8 mouse cellular contexts compared by ENCODE assay signal in the genomic region with DNA sequence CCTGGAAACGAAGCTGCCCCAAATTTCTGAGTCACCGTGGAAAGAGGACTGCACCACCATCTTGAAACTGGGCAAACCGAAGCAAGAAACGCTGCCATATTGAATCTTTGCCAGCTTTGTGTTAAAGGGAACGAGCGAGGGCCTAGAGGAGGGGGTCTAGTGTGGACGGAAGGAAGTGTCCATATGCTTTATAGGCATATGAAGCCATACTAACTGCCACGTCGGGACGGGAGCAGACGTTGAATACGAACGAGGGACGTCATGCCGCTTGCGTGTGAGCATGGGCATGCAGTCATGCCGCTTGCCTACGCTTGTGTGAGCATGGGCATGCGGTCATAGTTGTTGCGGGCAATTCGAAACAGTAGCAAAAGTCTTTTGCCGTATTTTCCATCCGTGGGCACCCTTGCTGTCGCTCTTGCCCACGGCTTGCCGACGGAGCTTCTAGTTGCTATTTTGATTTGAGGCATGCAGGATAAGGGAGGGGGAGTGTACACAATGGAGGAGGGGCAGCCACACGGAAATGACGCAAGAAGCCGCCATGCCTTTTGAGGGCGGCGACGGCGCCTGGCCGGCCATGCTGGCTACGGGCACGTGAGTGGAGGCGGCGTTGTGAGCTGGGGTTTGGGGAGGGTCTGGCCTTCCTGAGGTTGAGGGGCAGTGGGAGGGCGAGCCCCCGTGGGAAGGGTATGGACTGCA. TPM values are rescaled to one million over a fixed set of nuclear protein-coding genes. Genes with fewer than 3 reads are reported as not detected.
DNase-seq lines count a peak whose midpoint lies in the region; ATAC-seq and TF ChIP-seq lines count a peak whose summit lies in the region.

No protein-coding gene starts in this region.

- TF ChIP-seq CTCF in bone marrow macrophage, adult 2 months (IDR thresholded peaks at IDR 0.05; ENCODE audit: low read depth, low read length): no peak
- TF ChIP-seq CTCF in embryonic fibroblast, embryonic 13.5 days (IDR thresholded peaks at IDR 0.05; ENCODE audit: borderline replicate concordance, insufficient read depth, low read length): no peak

- under 1% methylated on average over 41 of the region's 41 CpGs for WGBS in kidney, embryonic 14.5 days

- peak overlapping the region; percentile 65 for H3K4me3 ChIP-seq in bone marrow macrophage, adult 2 months (ENCODE audit: insufficient read depth, low read length)
- peak overlapping the region; percentile 60 for H3K4me3 ChIP-seq in embryonic fibroblast, embryonic 13.5 days (ENCODE audit: insufficient read depth, low read length)
- H3K4me3 ChIP-seq in kidney, embryonic 14.5 days (ENCODE audit: low read length): peak overlapping the region; percentile 70

- H3K4me2 ChIP-seq in kidney, embryonic 14.5 days (replicated peaks; ENCODE audit: low read depth, low read length): peak overlapping the region; percentile 53

- H3K4me1 ChIP-seq in bone marrow macrophage, adult 2 months (ENCODE audit: control insufficient read depth, insufficient read depth, low read length): peaks cover 20% of the 10 kb centered on the region
- H3K4me1 ChIP-seq in embryonic fibroblast, embryonic 13.5 days (ENCODE audit: control insufficient read depth, insufficient read depth, low read length): peaks cover 17% of the 10 kb centered on the region
- H3K4me1 ChIP-seq in kidney, embryonic 14.5 days (ENCODE audit: control insufficient read depth, insufficient read depth, low read length): peaks cover 17% of the 10 kb centered on the region

- DNase-seq in 416B (ENCODE audit: low read depth) (peak; percentile 99), liver (peak; percentile 91)
- peak; percentile 89 to 94 for DNase-seq in heart, adult 9 months (ENCODE audit: low spot score in 2 of 2)
- DNase-seq in spleen, postnatal 4 days (ENCODE audit: low spot score in 2 of 2): peak; percentile 86 to 92

- TF ChIP-seq POLR2A in bone marrow macrophage, adult 2 months (IDR thresholded peaks at IDR 0.05; ENCODE audit: borderline replicate concordance, low read depth, low read length): no peak
- TF ChIP-seq POLR2A in embryonic fibroblast, embryonic 13.5 days (IDR thresholded peaks at IDR 0.05; ENCODE audit: low read depth, low read length): peak; percentile 76

- ATAC-seq in kidney, embryonic 14.5 days (ENCODE audit: low FRiP score, low TSS enrichment): peak; percentile 68
- peak; percentile 25 for ATAC-seq in monocyte, adult 5-6 weeks (replicated peaks; ENCODE audit: insufficient number of reproducible peaks, low FRiP score, low TSS enrichment, poor library complexity, severe bottlenecking)

- peaks cover 39% of the 10 kb centered on the region for H3K36me3 ChIP-seq in kidney, embryonic 14.5 days (ENCODE audit: control insufficient read depth, insufficient read depth, low read length)

- no peaks in the 10 kb centered on the region for H3K27me3 ChIP-seq in kidney, embryonic 14.5 days (ENCODE audit: control insufficient read depth, insufficient read depth, low read length)

- peak overlapping the region; percentile 80 for H3K9ac ChIP-seq in kidney, embryonic 14.5 days (ENCODE audit: low read depth, low read length)

- H3K9me3 ChIP-seq in kidney, embryonic 14.5 days (ENCODE audit: control insufficient read depth, low read length): no peaks in the 10 kb centered on the region

- peak overlapping the region; percentile 96 for H3K27ac ChIP-seq in bone marrow macrophage, adult 2 months (ENCODE audit: insufficient read depth, low read depth, low read length)
- H3K27ac ChIP-seq in embryonic fibroblast, embryonic 13.5 days (ENCODE audit: insufficient read depth, low read length): peak overlapping the region; percentile 92
- H3K27ac ChIP-seq in kidney, embryonic 14.5 days (ENCODE audit: low read depth, low read length): peak overlapping the region; percentile 97

RNA-seq across cellular contexts. Expression of gene Tbc1d17, which starts 0.7 kb away (rescaled TPM):
- 69.5 and 76.1 TPM in 2 replicates for polyA plus RNA-seq in bone marrow macrophage, adult 2 months (2012; ENCODE audit: insufficient read depth, insufficient read length, missing spikeins)
- 26.9 and 33.8 TPM in 2 replicates for polyA plus RNA-seq in embryonic fibroblast, embryonic 13.5 days (2011; ENCODE audit: insufficient read length, low read depth, missing spikeins)
- 57.0 and 65.3 TPM in 2 replicates for polyA plus RNA-seq in kidney, embryonic 14.5 days (2014; fragmentation: Nextera tagmentation; extraction: Ambion mirVana)
- 33.8 to 69.8 TPM (median 57.7 TPM) in 3 replicates for total RNA-seq in monocyte, adult 5-6 weeks (2017)

RNA-seq across cellular contexts. Expression of gene Akt1s1, which starts 0.8 kb away (rescaled TPM):
- 36.9 and 45.3 TPM in 2 replicates for polyA plus RNA-seq in bone marrow macrophage, adult 2 months (2012; ENCODE audit: insufficient read depth, insufficient read length, missing spikeins)
- 80.0 and 84.2 TPM in 2 replicates for polyA plus RNA-seq in embryonic fibroblast, embryonic 13.5 days (2011; ENCODE audit: insufficient read length, low read depth, missing spikeins)
- polyA plus RNA-seq in kidney, embryonic 14.5 days (2014; fragmentation: Nextera tagmentation; extraction: Ambion mirVana): 51.4 and 86.5 TPM in 2 replicates
- total RNA-seq in monocyte, adult 5-6 weeks (2017): 11.6 to 33.0 TPM (median 13.0 TPM) in 3 replicates

RNA-seq across cellular contexts. Expression of gene Pnkp, which starts 7.4 kb away (rescaled TPM):
- polyA plus RNA-seq in bone marrow macrophage, adult 2 months (2012; ENCODE audit: insufficient read depth, insufficient read length, missing spikeins): 31.2 and 48.7 TPM in 2 replicates
- polyA plus RNA-seq in embryonic fibroblast, embryonic 13.5 days (2011; ENCODE audit: insufficient read length, low read depth, missing spikeins): 24.7 and 30.6 TPM in 2 replicates
- polyA plus RNA-seq in kidney, embryonic 14.5 days (2014; fragmentation: Nextera tagmentation; extraction: Ambion mirVana): 27.0 and 30.4 TPM in 2 replicates
- 68.9 to 89.5 TPM (median 71.5 TPM) in 3 replicates for total RNA-seq in monocyte, adult 5-6 weeks (2017)

RNA-seq across cellular contexts. Expression of gene Ptov1, which starts 20.0 kb away (rescaled TPM):
- 90.1 and 105 TPM in 2 replicates for polyA plus RNA-seq in bone marrow macrophage, adult 2 months (2012; ENCODE audit: insufficient read depth, insufficient read length, missing spikeins)
- polyA plus RNA-seq in embryonic fibroblast, embryonic 13.5 days (2011; ENCODE audit: insufficient read length, low read depth, missing spikeins): 144 and 160 TPM in 2 replicates
- polyA plus RNA-seq in kidney, embryonic 14.5 days (2014; fragmentation: Nextera tagmentation; extraction: Ambion mirVana): 441 and 501 TPM in 2 replicates
- total RNA-seq in monocyte, adult 5-6 weeks (2017): 7.2 to 11.9 TPM (median 7.4 TPM) in 3 replicates

RNA-seq across cellular contexts. Expression of gene Atf5, which starts 33.1 kb away (rescaled TPM):
- polyA plus RNA-seq in bone marrow macrophage, adult 2 months (2012; ENCODE audit: insufficient read depth, insufficient read length, missing spikeins): 28.4 and 32.8 TPM in 2 replicates
- 342 and 471 TPM in 2 replicates for polyA plus RNA-seq in embryonic fibroblast, embryonic 13.5 days (2011; ENCODE audit: insufficient read length, low read depth, missing spikeins)
- polyA plus RNA-seq in kidney, embryonic 14.5 days (2014; fragmentation: Nextera tagmentation; extraction: Ambion mirVana): 2.5 and 6.3 TPM in 2 replicates
- 1.1 to 2.8 TPM (median 2.8 TPM) in 3 replicates for total RNA-seq in monocyte, adult 5-6 weeks (2017)

Comparison
In these comparisons a context has a peak if more than half of its experiments do, and no peak if none do; other contexts are left out.
1. Peak in every context shown above with its lines: DNase-seq, ATAC-seq, H3K4me3 ChIP-seq and H3K27ac ChIP-seq.